Mouse (Mus musculus): ENCODE results near the gene Otulinl.

DNA sequence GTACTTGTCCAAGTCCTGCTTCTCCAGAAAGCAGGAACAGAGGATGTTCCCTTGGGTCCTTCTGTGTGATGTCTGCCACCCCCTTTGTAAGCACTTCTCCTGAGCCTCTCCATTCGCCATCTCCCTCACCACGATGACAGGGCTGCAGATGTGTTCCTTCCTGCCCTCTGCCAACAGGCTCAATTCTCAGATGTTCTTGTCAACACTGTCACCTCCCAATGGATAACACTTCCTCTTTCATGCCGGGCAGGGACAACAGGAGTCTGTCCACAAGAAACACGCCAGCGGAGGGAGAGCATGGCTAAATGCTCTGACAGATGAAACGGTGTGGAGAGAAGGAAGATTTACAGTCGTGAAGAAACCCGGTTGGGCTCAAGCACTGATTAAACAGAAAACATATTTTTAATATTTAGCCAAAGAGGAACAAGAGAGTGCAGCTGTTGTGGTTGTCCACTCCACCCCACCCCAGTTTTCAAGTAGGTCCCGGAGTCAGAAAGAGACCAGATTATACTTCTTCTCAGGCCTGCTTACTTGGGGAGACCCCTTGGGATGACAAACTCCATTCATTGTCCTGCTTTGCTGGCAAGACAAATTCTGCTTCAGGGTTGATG is 6.8 kb upstream of the Otulinl start:
- TF ChIP-seq CTCF (IDR thresholded peaks at IDR 0.05), result no peak
- no peak for TF ChIP-seq EP300 (IDR thresholded peaks at IDR 0.05)
